Mouse (Mus musculus): ENCODE measurements around the gene Bnc2. TPM values are rescaled to one million over a fixed set of nuclear protein-coding genes. Genes with fewer than 3 reads are reported as not detected.

Gene Bnc2
- polyA plus RNA-seq, 1 experiment from 2014 or later, result 8.1 TPM

DNA sequence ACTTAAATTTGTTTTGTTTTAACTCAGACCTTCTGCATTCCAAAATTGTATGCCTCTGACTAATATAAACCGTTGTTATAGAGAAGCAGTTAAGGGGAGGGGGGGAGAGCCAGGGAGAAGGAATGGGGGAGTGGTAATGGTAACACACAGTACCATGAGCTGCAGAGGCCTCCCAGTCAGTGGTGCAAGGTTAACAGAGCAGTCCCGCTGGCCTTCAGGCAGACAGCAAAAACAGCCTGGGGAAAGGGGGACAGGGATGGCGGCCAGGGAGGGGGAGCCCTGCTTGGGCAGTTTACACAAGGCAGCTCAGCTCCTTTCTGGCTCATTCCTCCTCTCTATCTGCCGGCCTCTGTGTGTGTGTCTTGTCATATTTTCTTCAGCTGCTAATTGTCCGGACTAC, 151.9 kb downstream of the Bnc2 start:
- Histone ChIP-seq H3K4me1 (ENCODE audit: insufficient read depth, low read length) (peaks cover 22% of the 10 kb centered on the region), H3K36me3 (ENCODE audit: insufficient read depth, low read length) (no peaks in the 10 kb centered on the region), H3K9me3 (ENCODE audit: low read length) (no peaks in the 10 kb centered on the region), H3K4me2 (replicated peaks; ENCODE audit: low read depth, low read length) (no peak overlapping the region; the same call in 1 of the 2 replicates), H3K27ac (ENCODE audit: low read length) (peak overlapping the region; percentile 63), H3K27me3 (ENCODE audit: insufficient read depth, low read length) (no peaks in the 10 kb centered on the region), H3K9ac (replicated peaks; ENCODE audit: low read length) (peak overlapping the region; percentile 16; the same call in 1 of the 2 replicates), H3K4me3 (ENCODE audit: low read length) (no peak overlapping the region)
- WGBS, result 12% methylated on average over 5 of the region's 5 CpGs
- ATAC-seq (ENCODE audit: low FRiP score, low TSS enrichment), result peak; percentile 89

DNA sequence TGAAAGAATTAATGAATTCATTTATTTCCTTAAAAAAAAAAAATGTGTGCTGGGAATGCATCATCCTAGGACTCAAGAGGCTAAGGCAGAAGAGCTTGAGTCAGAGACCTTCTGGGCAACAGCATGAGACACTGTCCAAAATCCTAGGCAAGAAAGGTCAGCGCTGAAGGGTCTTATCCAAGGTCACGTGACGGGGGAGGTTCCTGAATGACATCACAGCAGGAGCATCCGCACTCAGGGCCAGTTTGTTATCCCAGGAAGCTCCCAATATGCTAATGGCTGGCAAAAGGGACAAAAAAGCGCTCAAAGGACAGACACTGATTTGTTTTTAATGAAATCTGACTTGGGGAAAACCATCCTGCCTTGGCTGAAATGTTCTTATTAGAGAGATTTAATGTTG, 153.5 kb downstream of the Bnc2 start:
- ATAC-seq (ENCODE audit: low FRiP score, low TSS enrichment), result no peak
- H3K4me2 ChIP-seq (replicated peaks; ENCODE audit: low read depth, low read length), result no peak overlapping the region
- no peak overlapping the region for H3K27ac ChIP-seq (ENCODE audit: low read length)
- H3K4me3 ChIP-seq (ENCODE audit: low read length), result no peak overlapping the region
- H3K36me3 ChIP-seq (ENCODE audit: insufficient read depth, low read length), result no peaks in the 10 kb centered on the region
- no peak overlapping the region for H3K9ac ChIP-seq (replicated peaks; ENCODE audit: low read length)
- 88% methylated on average over 5 of the region's 5 CpGs for WGBS
- peaks cover 17% of the 10 kb centered on the region for H3K4me1 ChIP-seq (ENCODE audit: insufficient read depth, low read length)
- H3K9me3 ChIP-seq (ENCODE audit: low read length), result no peaks in the 10 kb centered on the region
- H3K27me3 ChIP-seq (ENCODE audit: insufficient read depth, low read length), result no peaks in the 10 kb centered on the region

DNA sequence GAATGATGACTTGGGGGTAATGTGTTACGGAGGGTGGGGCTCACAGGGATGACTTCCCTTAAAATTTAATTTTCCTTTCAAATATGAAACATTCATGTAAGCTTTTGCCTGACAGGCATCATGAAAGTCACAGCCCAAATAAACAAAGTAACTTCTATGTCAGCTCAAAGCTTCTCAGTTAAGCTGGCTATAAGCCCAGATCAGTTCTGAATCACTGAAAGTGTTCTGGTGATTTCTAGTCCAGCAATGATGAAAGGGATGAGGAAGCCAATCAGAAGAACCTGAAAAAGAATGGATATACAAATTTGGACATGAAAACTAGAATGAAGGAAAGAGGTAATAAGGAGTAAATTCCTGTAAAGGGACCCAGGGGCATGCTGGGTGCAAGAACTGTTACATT, 164.6 kb downstream of the Bnc2 start:
- no peak overlapping the region for H3K4me2 ChIP-seq (replicated peaks; ENCODE audit: low read depth, low read length)
- WGBS, result 89% methylated on average over 1 of the region's 1 CpGs

DNA sequence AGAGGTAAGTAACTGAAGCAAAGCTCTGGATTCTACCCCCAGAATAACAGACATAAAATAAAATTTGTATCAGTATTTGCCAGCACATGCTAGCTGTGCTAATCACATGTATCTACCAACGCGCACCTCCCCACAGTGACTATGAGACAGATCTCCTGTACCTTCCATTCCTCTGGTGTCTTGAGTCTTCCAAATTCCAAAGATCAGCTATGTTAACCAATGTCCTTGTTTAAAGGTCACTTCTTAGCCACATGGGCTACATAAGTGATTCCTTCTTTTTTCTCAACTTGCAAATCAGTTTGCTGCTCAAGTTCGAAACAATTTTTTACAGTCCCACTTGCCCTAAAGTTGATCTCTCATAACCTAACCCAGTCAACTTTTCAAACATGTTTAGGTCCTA, 167.5 kb downstream of the Bnc2 start:
- WGBS, result 93% methylated on average over 3 of the region's 3 CpGs

More for the DNA sequence above, 164.6 kb downstream of the Bnc2 start:
- H3K36me3 ChIP-seq (ENCODE audit: insufficient read depth, low read length), result no peaks in the 10 kb centered on the region
- no peak for ATAC-seq (ENCODE audit: low FRiP score, low TSS enrichment)
- no peaks in the 10 kb centered on the region for H3K4me1 ChIP-seq (ENCODE audit: insufficient read depth, low read length)
- no peak overlapping the region for H3K27ac ChIP-seq (ENCODE audit: low read length)
- no peaks in the 10 kb centered on the region for H3K9me3 ChIP-seq (ENCODE audit: low read length)
- H3K9ac ChIP-seq (replicated peaks; ENCODE audit: low read length), result no peak overlapping the region
- no peak overlapping the region for H3K4me3 ChIP-seq (ENCODE audit: low read length)
- no peaks in the 10 kb centered on the region for H3K27me3 ChIP-seq (ENCODE audit: insufficient read depth, low read length)

DNA sequence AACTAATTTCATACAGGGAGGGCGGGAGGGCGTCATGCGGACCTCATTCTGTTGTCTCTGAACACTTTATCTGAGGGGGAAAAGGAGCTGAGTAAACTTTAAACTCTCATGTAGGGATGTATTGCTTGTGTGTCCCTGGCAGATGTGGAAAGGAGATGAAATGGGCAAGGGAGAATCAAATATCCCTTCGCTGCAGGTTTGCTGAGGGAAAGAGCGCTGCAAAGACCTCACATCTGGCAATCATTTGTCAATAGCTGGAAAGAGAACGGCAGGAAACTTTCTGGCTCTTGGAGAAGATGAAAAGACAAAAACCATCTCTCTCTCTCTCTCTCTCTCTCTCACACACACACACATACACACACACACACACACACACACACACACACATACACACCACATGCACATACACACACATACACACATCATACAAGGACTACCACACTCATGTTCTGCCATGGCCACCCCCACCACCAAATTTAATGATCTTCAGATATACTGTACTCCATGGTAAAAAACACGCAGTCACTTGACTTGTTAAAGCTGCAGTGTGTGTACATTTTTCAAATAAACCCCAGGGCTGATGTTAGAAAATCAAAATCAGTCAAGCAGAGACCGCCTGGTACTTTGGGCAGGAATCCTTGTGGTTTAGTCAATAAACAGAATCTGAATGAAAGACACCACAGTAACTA, 172.3 kb downstream of the Bnc2 start:
- no peaks in the 10 kb centered on the region for H3K9me3 ChIP-seq (ENCODE audit: low read length)
- ATAC-seq (ENCODE audit: low FRiP score, low TSS enrichment), result no peak
- H3K27me3 ChIP-seq (ENCODE audit: insufficient read depth, low read length), result no peaks in the 10 kb centered on the region
- H3K4me1 ChIP-seq (ENCODE audit: insufficient read depth, low read length), result peaks cover 12% of the 10 kb centered on the region; the same call in 1 of the 2 replicates
- H3K4me3 ChIP-seq (ENCODE audit: low read length), result no peak overlapping the region
- no peak overlapping the region for H3K4me2 ChIP-seq (replicated peaks; ENCODE audit: low read depth, low read length)
- no peak overlapping the region for H3K9ac ChIP-seq (replicated peaks; ENCODE audit: low read length)
- H3K27ac ChIP-seq (ENCODE audit: low read length), result no peak overlapping the region
- no peaks in the 10 kb centered on the region for H3K36me3 ChIP-seq (ENCODE audit: insufficient read depth, low read length)
- 78% methylated on average over 8 of the region's 8 CpGs for WGBS

More for the DNA sequence above, 167.5 kb downstream of the Bnc2 start:
- no peak overlapping the region for H3K27ac ChIP-seq (ENCODE audit: low read length)
- H3K9me3 ChIP-seq (ENCODE audit: low read length), result no peaks in the 10 kb centered on the region
- H3K27me3 ChIP-seq (ENCODE audit: insufficient read depth, low read length), result no peaks in the 10 kb centered on the region
- H3K4me3 ChIP-seq (ENCODE audit: low read length), result no peak overlapping the region
- ATAC-seq (ENCODE audit: low FRiP score, low TSS enrichment), result no peak
- H3K4me2 ChIP-seq (replicated peaks; ENCODE audit: low read depth, low read length), result no peak overlapping the region
- H3K4me1 ChIP-seq (ENCODE audit: insufficient read depth, low read length), result no peaks in the 10 kb centered on the region
- no peaks in the 10 kb centered on the region for H3K36me3 ChIP-seq (ENCODE audit: insufficient read depth, low read length)
- no peak overlapping the region for H3K9ac ChIP-seq (replicated peaks; ENCODE audit: low read length)

DNA sequence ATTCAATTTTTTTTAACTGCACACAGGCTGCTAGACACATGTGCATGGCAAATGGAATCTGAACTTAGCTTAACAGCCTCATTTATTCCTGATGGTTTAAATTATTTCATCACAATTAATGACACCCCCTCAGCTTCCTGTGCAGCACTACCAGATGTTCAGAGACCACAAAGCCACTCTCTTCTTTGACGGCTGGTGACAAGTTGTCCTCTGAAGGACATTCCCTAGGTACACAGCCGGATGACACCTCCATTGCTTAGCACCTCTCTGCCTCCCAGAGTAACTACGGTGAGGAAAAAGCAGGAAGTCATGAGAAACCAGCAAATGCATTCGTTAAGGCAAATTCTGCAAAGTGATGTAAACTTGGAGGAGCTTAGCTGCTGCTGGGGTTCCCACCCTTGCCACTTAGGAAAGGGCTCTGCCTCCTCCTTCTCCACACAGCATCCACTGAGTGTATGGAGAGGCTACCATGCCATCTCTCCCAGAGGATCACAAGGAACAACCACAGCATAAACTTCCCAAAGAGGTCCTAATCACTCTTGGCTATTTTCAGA, 174.2 kb downstream of the Bnc2 start:
- ATAC-seq (ENCODE audit: low FRiP score, low TSS enrichment), result no peak
- H3K9me3 ChIP-seq (ENCODE audit: low read length), result no peaks in the 10 kb centered on the region
- no peak overlapping the region for H3K4me2 ChIP-seq (replicated peaks; ENCODE audit: low read depth, low read length)
- no peak overlapping the region for H3K27ac ChIP-seq (ENCODE audit: low read length)
- H3K4me3 ChIP-seq (ENCODE audit: low read length), result no peak overlapping the region
- H3K4me1 ChIP-seq (ENCODE audit: insufficient read depth, low read length), result peaks cover 12% of the 10 kb centered on the region; the same call in 1 of the 2 replicates
- no peak overlapping the region for H3K9ac ChIP-seq (replicated peaks; ENCODE audit: low read length)
- no peaks in the 10 kb centered on the region for H3K36me3 ChIP-seq (ENCODE audit: insufficient read depth, low read length)
- 36% methylated on average over 4 of the region's 4 CpGs for WGBS
- no peaks in the 10 kb centered on the region for H3K27me3 ChIP-seq (ENCODE audit: insufficient read depth, low read length)

DNA sequence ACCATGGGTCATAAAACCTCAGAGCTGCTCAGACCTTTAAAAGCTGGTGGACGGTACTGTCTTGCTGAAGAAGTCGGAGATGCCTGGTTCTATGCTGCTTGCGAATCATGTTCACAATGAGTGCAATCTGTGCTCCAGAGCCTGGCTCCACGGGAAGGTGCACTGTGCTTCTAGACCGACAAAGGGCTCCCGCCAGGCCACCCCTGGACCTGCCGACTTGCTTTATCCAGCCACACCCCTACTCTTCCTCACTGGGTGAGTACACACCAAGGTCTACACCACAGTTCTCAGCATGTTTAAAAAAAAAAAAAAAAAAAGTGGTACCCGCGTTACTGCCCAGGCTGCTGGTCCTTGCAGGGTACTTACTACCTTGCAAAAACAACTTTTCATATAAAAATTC, 174.8 kb downstream of the Bnc2 start:
- H3K36me3 ChIP-seq (ENCODE audit: insufficient read depth, low read length), result no peaks in the 10 kb centered on the region
- H3K27ac ChIP-seq (ENCODE audit: low read length), result no peak overlapping the region
- no peak for ATAC-seq (ENCODE audit: low FRiP score, low TSS enrichment)
- H3K4me1 ChIP-seq (ENCODE audit: insufficient read depth, low read length), result peaks cover 12% of the 10 kb centered on the region; the same call in 1 of the 2 replicates
- H3K27me3 ChIP-seq (ENCODE audit: insufficient read depth, low read length), result no peaks in the 10 kb centered on the region
- no peak overlapping the region for H3K4me3 ChIP-seq (ENCODE audit: low read length)
- no peaks in the 10 kb centered on the region for H3K9me3 ChIP-seq (ENCODE audit: low read length)
- WGBS, result 55% methylated on average over 9 of the region's 9 CpGs
- H3K4me2 ChIP-seq (replicated peaks; ENCODE audit: low read depth, low read length), result 0 out of 2 replicates have a peak overlapping the region, but pooled peaks have one; percentile 12
- no peak overlapping the region for H3K9ac ChIP-seq (replicated peaks; ENCODE audit: low read length)

DNA sequence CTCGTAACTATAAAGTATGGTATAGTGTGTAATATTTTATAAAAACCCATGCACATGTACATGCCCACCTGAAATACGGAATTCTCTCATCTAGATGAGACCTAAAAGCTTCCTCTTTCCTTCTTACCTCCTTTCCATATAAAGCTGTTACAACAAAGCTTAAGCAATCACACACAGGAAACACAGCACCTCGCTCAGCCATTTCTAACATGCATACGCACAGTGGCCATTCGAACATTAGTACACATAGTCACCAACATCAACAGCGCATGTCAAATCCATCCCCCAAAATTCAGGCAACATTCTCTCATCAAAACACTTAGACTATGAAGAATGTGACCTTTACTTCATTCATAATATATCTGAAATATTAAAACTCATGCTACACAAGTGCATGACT, 176.6 kb downstream of the Bnc2 start:
- WGBS, result 88% methylated on average over 6 of the region's 6 CpGs
- ATAC-seq (ENCODE audit: low FRiP score, low TSS enrichment), result no peak
- H3K4me1 ChIP-seq (ENCODE audit: insufficient read depth, low read length), result peaks cover 12% of the 10 kb centered on the region; the same call in 1 of the 2 replicates
- no peak overlapping the region for H3K4me3 ChIP-seq (ENCODE audit: low read length)
- no peaks in the 10 kb centered on the region for H3K27me3 ChIP-seq (ENCODE audit: insufficient read depth, low read length)
- no peaks in the 10 kb centered on the region for H3K36me3 ChIP-seq (ENCODE audit: insufficient read depth, low read length)
- H3K27ac ChIP-seq (ENCODE audit: low read length), result no peak overlapping the region
- H3K4me2 ChIP-seq (replicated peaks; ENCODE audit: low read depth, low read length), result no peak overlapping the region
- H3K9ac ChIP-seq (replicated peaks; ENCODE audit: low read length), result no peak overlapping the region
- no peaks in the 10 kb centered on the region for H3K9me3 ChIP-seq (ENCODE audit: low read length)

DNA sequence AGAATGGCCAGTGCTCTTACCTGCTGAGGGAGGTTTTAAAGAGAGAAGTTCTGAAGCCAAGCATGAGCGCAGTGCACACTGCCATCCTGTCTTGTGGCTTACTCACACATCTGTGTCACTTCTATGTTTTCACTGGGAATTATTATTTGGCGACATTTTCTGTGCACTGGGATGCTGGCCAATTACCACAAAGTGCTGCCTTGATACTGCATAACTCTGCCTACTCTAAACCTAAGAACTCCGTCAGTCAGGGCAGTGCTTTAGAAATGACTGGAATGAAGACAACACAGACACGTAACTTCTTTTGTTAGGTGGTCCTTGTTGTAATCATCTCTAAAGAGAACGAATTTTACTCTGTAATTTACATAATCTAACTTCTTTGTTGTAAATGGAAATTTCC, 186.8 kb downstream of the Bnc2 start:
- no peak for ATAC-seq (ENCODE audit: low FRiP score, low TSS enrichment)
- Histone ChIP-seq H3K9ac (replicated peaks; ENCODE audit: low read length) (no peak overlapping the region), H3K27ac (ENCODE audit: low read length) (no peak overlapping the region), H3K36me3 (ENCODE audit: insufficient read depth, low read length) (no peaks in the 10 kb centered on the region), H3K4me1 (ENCODE audit: insufficient read depth, low read length) (no peaks in the 10 kb centered on the region), H3K27me3 (ENCODE audit: insufficient read depth, low read length) (no peaks in the 10 kb centered on the region), H3K4me2 (replicated peaks; ENCODE audit: low read depth, low read length) (no peak overlapping the region), H3K4me3 (ENCODE audit: low read length) (no peak overlapping the region), H3K9me3 (ENCODE audit: low read length) (no peaks in the 10 kb centered on the region)
- WGBS, result 76% methylated on average over 5 of the region's 5 CpGs

DNA sequence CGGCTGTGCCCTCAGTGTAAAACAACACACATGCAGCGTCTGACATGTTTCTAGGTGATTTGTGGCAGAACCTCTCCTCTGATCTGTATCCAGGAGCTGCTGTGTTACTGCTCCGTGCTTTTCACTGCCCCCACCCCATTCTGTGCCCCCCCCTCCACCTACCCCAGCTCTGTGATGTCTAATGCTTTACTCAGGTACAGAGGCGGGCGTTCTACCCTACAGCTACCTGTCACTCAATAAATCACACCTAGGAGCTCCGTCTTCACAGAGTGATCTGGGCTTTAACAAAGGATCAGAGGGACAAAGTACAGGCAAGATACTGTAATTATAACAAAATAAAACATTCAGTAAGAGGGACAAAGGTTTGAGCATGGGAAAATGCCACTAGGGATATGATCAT, 192.4 kb downstream of the Bnc2 start:
- no peak overlapping the region for H3K9ac ChIP-seq (replicated peaks; ENCODE audit: low read length)
- ATAC-seq (ENCODE audit: low FRiP score, low TSS enrichment), result no peak
- no peaks in the 10 kb centered on the region for H3K4me1 ChIP-seq (ENCODE audit: insufficient read depth, low read length)
- no peaks in the 10 kb centered on the region for H3K9me3 ChIP-seq (ENCODE audit: low read length)
- no peak overlapping the region for H3K4me3 ChIP-seq (ENCODE audit: low read length)
- no peak overlapping the region for H3K27ac ChIP-seq (ENCODE audit: low read length)
- no peak overlapping the region for H3K4me2 ChIP-seq (replicated peaks; ENCODE audit: low read depth, low read length)
- WGBS, result 41% methylated on average over 6 of the region's 6 CpGs
- no peaks in the 10 kb centered on the region for H3K27me3 ChIP-seq (ENCODE audit: insufficient read depth, low read length)
- no peaks in the 10 kb centered on the region for H3K36me3 ChIP-seq (ENCODE audit: insufficient read depth, low read length)
